Mouse (Mus musculus): ENCODE results near the gene Mad2l2.

Gene Mad2l2

DNA sequence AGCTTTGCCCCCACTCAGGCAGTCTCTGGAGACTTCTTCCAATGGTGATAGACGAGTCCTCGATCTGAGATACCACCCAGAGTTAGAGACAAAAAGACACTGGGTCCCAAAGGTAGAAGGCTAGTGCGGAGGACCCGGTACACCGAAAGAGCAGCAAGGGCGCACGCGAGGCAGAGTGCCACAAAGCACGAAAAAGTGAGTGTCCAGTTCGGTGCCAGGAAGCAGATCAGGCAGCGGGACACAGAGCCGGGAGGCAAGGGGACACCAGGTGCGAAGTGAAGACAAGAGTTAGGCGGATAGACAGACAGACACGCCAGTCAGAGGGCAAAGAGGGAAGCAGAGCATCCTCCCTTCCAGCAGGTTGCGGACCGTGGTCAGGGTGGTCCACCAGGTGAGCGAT, at the start of gene Mad2l2:
Mad2l2 (plus strand) TSS at position 252 of the 400 bp plus-strand sequence.
- DNase-seq (ENCODE audit: low read depth, low spot score), result no peak

DNA sequence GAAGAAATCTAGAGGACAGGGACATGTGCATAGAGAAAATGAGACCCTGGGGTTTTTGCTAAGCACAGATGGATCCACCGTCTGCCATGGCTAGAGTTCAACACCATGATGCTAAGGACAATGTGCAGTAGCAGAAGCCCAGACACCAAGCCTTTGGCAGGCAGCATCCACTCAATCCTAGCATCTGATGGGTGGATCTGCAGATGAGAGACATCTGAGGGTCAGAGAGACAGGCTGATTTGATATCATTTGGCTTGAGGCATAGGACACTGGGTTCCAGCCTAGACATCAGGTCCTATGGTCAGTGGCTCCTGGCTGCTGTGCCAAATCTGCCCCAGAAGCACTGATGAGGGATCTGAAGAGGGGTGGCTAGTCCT, 49.6 kb upstream of the Mad2l2 start:
- no peak for DNase-seq (ENCODE audit: low read depth, low spot score)

DNA sequence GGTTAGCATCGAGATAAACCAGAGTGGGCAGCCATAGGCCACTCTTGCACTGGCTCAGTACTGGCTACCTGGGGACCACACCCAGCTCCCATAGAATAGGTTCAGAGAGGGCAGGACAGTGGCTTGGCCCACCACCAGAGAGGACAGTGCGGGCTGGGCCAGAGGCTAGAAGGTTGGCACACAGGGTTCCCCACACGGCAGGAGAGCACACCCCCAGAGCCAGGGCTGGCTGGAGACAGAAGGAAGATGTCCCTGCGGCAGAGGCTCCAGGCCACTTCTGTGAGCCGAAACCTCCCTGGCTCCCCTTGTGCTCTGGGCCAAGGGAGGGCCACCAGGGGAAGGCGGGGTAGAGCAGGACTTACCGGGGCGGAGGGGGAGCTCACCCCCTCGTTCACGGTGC, 49.0 kb upstream of the Mad2l2 start:
- no peak for DNase-seq (ENCODE audit: low read depth, low spot score)

DNA sequence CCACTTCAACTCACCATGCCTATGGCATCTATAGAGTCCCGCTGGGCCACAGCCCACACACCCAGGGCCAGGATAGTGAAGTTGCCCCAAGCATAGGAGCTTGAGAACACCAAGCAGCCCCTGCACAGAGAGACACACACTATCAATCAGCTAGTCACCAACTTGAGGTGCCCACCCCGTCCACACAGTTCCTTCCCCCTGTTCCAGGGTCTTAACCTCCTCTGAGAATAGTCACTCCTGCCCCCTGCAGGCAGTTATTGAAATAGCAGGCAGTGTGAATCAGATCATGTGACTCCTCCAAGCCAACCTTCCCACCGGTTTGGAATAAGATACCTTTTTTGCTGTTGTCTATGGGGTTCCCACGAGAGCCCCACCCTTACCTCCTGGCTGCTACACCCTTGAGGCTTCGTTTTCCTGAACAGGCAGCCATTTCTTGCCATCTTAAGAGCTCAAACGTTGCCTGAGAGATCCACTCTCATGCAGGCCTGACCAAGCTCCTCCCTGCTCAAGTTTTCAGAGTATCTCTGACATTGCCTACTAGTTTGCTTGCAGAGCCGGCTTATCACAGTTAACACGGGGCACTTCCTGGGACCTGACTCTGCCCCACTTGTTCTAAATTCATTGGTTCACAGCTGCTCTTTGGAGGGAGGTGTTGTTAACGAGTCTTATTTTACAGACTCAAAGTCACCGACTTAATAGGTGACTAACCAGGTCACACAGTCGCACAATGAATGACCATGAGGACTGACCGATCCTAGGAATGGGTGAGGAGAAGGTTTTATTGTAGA, 47.7 kb upstream of the Mad2l2 start:
- DNase-seq (ENCODE audit: low read depth, low spot score), result peak; percentile 69

DNA sequence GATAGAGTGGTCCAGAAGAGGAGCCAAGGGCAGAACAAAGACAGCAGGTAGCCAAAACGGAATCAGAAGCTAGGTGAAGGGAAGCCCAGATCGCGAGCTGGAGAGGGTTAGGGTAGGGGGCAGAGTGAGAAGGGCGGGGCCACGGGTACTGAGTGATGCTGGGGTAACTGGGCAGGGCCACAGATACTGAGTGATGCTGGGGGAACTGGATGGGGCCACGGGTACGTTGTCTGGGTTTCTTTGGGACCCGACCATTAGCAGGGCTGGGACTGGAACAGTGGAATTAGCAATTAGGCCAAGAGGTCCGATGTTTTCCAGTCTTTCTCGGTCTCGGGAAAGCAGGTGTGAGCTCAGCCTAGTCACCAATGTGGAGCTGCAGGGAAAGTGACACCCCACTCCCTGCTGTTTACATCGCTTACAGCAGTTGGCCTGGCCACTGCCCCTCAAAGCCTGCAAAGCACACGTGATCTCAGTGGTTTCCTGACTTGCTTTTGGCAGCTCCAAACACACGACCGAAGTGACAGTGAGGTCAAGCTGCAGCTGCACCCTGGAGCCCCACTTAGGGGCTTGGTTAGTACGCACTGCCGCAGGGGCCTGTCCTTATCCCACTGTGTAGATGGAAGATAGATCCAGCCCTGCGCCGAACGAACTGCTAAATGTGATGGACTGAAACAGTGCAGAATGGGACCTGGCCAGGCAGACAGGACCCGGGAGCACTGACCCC, 46.8 kb upstream of the Mad2l2 start:
- DNase-seq (ENCODE audit: low read depth, low spot score), result no peak

DNA sequence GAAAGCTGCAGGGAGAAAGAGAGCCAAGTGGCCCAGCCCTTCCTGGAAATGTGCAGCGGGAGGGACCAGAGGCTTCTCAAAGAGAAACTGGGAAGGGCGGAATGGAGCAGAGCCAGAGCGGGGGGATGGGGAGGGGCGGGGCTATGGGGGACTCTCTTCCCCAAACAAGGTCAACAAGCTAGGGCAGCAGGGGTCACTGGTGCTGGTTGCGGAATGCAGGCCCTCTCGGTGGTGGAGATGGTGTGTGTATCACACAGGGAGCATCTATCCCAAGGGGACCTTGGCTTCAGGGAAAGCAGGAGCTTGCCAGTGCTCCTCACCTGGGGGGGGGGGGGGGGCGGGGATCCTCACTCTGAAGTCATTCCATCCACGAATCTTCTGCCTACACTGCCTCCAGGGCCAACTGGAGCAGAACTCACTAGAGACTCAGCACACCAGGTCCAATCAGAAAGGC, 45.9 kb upstream of the Mad2l2 start:
- no peak for DNase-seq (ENCODE audit: low read depth, low spot score)

DNA sequence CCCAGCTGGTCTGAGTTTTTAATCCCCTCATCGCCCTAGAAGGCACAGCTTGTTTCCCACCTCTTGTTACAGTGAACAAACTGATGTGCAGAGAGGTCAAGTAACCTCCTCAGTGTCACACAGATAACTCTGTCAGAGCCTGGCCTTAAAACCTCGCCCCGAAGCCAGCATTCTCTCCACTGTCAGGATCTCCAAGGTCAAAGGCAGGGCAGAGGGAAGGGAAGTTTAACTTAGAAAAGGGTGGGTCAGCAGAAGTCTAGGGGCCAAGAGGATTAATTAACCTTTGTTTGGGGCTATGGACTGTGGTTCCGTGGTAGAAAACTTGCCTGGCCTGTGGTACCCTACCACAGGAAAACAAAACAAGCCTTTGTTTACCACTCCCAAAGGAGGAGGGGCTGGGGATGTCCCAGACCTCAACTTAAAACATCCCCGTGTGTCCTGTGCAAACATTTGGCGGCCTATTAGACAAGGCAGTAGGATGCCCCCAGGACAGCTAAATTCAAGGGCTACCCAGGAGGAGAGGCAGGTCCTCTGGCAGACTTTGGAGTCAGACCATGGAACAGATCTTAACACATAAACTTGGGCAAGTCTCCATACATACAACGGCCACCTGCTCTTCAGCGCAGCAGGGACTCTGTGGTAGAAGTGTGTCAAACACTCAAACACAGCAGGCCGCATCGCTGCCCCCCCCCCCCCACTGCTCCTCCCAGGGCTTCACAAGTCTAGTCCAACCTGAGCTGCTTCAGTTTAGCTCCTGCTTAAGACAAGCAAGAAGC, 44.9 kb upstream of the Mad2l2 start:
- DNase-seq (ENCODE audit: low read depth, low spot score), result no peak

DNA sequence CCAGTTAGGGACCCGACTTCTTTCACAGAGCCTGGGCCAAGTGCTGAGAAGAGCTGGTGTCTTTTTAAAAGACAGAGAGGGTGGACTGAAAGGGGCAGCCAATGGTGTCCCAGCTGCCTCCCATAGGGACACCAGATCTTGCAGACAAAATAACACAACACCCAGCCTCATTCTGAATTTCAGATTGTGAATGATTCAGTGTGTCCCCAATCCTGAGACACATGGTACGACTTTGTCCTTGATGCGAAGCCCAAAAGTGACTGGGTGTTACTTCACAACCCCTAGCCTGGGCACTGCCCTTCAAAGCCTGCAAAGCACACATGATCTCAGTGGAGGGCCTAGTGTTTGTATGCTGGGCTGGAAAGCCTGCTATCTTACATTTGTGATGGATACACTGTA, 44.3 kb upstream of the Mad2l2 start:
- no peak for DNase-seq (ENCODE audit: low read depth, low spot score)

DNA sequence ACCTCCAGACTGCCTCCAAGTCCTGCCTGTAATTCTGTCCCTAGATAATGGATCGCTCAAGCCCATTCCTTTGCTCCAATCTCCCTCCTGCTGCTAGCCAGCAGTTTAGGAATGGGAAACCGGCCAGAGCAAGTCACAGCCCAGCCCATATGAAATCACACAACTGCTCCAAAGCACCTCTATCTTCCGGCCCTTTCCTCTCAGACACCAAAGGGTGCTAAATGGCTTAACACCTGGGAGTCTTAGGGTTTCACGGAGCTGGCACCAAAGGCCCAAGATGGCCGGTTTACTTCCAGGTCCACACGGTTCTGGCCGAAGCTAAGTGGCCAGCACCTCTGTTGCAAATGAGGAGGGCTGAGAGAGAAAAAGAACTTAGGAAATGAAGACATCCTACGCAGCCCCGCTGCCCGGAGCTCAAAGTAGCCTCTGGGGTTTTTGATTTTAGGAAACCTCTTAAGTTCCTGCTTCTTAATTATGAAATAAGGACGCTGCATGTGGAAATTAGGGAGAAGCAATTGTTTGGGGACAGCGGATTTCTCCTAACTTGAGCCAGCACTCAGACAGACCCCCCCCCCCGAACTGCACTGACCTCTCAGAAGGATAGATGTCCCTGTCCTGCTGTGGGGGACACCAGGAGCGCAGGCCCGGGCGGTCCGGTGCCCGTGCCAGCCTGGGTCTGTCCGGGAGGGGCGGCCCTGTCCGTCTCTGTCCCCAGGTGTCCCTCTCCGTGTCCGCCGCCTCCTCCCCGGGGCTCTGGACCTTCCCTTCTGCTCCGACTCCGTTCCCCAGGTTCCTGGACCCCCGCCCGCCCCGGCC, 42.9 kb upstream of the Mad2l2 start:
- DNase-seq (ENCODE audit: low read depth, low spot score), result no peak

DNA sequence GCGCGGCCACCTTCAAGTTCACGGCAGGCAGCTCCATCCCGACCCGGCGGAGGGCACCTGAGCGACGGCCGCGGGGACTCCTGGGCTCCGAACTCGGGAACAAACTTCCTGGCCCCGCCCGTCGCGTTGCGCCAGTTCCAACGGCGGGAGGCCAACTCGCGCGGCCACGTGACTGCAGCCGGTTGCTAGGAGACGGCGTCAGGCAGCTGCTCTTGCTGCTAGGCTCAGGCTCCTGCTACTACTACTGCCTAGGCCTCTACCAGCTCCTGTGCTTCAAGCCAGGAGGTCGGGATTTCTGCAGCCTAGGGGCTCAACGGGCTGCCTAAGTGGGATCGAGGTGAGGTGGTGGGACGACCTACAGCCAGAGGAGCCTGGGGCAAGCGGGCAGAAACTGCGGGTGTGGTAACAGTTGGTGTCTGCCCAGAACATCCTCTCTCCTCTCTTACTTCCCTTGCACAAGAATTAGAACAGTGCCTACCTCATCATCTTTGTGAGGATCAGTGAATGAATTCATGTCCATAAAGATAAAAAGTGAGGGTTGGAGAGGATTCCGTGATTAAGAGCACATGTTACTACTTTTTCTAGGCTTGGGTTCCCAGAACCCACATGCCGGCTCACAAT, 42.2 kb upstream of the Mad2l2 start, which contains the start of gene Agtrap:
Agtrap (minus strand) TSS at position 125 of the 621 bp plus-strand sequence.
- peak; percentile 83 for DNase-seq (ENCODE audit: low read depth, low spot score)

DNA sequence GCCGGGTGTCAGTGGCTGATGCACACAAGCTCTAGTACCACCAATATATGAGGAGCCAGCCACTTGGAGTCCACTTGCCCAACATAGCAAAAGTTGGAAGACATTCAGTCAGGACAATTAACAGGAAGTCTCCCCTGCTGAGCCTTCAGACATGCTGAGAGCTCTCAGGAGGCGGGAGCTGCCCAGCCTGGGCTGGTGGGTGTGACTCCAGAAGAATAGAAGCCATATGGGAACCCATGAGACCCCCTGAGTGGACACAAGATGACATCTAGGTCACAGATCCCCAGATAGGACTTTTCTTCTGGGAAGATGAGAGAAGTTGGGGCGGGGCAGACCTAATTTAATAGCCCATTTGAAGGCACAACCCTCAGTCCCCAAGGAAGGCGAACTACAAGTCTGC, 41.0 kb upstream of the Mad2l2 start:
- no peak for DNase-seq (ENCODE audit: low read depth, low spot score)

DNA sequence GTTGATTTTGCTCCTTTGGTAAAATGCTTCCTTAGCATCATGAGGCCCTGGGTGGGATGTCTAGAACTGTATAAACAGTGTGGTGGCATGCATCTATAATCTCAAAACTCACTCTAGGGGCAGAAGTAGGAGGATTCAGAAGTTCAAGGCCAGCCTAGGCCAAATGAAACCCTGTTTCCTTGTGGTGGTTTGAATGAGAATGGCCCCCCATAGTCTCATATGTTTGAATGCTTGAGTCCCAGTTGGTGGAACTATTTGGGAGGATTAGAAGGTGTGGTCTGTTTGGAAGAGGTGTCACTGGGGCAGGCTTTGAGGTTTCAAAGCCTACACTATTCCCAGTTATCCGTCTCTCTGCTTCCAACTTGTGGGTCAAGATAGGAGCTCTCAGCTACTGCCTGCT, 39.0 kb upstream of the Mad2l2 start:
- no peak for DNase-seq (ENCODE audit: low read depth, low spot score)

DNA sequence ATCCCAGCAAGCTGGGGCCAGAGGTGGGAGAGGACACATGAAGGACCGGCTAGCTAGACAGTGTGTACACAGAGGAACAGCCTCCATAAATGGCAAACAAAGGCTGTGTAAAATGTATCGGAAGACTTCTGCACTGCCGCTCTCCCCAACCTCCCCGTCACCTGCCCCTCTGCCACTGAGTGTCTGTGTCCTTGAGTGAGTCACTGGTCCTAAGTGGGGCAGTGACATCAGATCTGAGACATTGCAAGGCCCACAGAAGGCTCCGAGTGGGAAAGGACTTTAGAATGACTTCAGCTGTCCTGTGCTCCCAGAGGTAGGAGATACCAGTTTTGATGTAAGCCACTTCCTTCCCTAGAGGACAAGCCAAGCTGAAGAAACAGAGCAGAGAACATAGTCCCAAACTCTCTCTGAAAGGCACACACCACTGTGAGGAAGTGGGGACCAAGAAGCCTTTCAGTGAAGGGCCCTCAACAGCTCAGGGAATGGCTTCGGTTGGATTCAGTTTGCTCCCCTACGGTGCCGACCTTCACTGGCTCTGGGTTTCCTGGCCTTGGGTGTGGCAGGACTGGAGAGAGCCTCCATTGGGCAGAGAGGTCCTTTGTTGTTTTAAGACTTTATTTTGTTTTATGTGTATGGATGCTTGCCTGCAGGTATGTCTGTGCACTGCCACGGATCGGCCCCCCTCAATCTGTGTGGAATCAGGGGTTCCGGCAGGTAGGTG, 37.5 kb upstream of the Mad2l2 start:
- no peak for DNase-seq (ENCODE audit: low read depth, low spot score)

DNA sequence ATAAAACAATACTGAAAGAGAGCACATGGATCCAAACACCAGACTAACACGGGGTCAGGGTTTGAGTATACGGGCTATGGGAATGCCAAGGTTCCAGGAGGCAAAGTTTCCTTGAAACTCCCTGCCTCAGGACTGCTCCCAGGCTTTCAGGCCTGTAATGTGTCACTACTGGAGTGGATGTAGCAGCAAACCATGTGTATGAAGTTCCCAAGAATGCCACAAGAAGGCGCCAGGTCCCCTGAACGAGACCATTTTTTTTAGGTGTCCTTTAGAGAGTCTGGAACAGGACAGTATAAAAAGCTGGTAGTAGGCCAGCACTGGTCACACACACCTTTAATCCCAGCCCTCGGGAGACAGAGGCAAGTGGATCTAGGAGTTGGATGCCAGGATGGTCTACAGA, 36.0 kb upstream of the Mad2l2 start:
- DNase-seq (ENCODE audit: low read depth, low spot score), result no peak

DNA sequence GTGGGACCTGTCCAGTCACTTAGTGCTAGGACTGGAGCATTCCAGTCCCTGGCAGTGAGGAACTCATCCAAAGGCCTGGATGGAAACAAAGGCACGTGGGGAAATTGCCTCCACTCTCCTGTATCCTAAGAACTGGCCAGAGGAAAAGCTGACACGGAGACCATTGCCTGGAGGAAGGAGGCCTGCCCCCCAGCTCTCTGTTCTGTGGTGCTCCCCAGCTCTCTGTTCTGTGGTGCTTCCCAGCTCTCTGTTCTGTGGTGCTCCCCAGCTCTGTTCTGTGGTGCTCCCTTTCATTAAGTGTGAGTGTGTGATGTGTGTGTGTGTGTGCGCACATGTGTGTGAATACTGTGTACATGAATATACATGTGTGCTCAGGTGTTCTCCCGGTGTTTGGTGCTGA, 35.1 kb upstream of the Mad2l2 start:
- DNase-seq (ENCODE audit: low read depth, low spot score), result no peak

DNA sequence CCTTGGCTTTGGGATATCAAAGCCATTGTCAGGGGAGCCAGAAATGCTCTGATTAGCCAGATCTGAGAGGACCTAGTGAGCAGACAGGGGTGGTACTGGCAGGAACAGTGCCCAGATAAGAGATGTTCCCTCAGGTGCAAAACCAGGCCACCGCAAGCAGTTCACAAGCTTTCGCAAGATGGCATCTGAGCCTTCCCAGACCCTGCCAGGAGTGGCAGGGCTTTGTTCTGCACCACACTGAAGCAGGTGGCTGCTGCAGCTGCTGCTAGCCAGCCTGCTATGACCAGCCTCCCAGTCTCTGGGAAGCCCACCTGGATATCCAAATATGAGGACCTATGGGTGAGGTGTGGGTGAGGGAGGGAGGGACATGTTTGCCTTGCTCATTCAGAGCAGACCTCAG, 32.2 kb upstream of the Mad2l2 start:
- DNase-seq (ENCODE audit: low read depth, low spot score), result no peak

DNA sequence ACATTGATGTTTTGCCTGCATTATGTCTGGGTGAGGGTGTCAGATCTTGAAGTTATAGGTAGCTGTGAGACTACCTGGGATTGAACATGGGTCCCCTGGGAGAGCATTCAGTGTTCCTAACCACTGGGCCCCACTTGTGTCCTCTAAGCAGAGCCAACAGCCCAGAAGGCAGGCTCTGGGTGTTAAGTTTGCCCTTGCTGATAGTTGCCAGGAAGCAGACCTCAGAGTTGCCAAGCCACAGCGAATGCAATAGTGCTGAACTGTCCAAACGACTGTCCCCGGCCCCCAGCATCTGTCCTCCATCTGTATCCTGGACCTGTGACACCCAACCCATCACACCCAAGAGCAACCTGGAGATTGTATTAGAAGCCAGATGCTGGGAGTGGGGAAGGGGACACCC, 31.5 kb upstream of the Mad2l2 start:
- no peak for DNase-seq (ENCODE audit: low read depth, low spot score)

DNA sequence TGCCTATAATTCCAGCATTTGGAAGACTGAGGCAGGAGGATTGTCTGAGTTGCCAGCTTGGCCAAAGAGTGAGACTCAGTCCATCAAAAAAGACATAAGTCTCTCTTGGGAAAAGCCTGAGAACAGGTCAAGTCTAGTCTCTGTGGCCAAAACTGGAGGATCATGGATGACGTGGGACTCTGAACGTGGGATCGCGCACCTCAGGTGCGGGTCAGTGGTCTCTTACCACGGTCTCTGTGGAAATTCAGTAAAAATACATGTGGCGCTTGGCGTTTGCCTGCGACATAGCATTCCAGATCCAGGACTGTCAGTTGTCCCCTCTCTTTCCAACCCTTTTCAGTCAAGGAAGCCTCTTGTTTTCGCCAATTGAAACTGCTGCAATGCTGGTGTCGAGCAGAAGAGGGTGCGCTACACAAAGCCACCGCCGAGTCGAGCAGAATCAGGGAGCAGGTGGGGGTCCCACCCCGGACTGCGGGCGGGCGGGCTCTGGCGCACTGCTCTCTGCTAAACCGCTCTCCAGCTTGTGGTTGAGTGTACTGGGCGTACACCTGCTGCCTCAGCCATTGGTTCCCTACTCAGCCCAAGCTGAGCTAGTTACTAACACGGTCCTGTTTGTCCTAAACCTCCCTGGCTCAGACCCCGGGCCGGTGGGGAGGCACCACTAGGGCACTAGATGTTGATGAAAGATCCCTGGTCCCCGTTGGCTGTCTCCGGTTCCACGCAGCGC, 28.2 kb upstream of the Mad2l2 start:
- DNase-seq (ENCODE audit: low read depth, low spot score), result peak; percentile 45

DNA sequence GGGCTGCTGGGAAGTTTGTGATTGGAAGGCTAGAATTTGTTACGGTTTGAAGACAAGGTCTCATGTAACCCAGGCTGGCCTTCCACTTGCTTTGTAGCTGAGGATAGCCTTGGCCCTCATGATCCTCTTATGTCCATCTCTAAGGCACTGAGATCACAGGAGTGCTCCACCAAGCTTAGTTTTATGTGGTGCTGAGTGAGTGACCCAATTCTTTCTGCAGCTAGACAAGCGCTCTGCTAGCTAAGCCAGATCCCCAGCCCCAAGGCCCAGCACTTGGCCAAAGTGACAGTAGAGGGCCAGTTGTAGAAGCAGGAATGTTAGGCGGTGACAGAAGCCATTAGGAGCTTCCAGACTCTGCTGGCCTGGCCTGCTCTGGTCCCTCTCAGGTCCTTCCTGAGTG, 26.0 kb upstream of the Mad2l2 start:
- DNase-seq (ENCODE audit: low read depth, low spot score), result no peak
